ENCODE assay signal across 9 mouse cellular contexts in genomic region chr6:92784782-92785181, GRCm38 (mm10). TPM values are rescaled to one million over a fixed set of nuclear protein-coding genes. Genes with fewer than 3 reads are reported as not detected.
A peak's percentile ranks its signal among the peaks of the same experiment; 100 is the strongest.
DNase-seq lines count a peak whose midpoint lies in the region; ATAC-seq lines count a peak whose summit lies in the region.
"Had no signal": no experiment of that assay in that cellular context is flagged by ENCODE, and none has a peak within 500 bp of the region (broad histone marks: within the 10 kb centered on the region; RNA-seq: fewer than 3 reads in every experiment).

No protein-coding gene starts in this region.

- H3K9me3 ChIP-seq in forebrain, embryonic 16.5 days (ENCODE audit: control insufficient read depth, low read length) = no peaks in the 10 kb centered on the region

- no peak overlapping the region for H3K4me2 ChIP-seq in forebrain, embryonic 16.5 days (ENCODE audit: low read length)

- peak; percentile 22 for DNase-seq in cerebellum, adult 11 months
- DNase-seq in cerebellum, adult 11-12 months = no peak
- peak; percentile 28 to 40 for DNase-seq in urinary bladder, postnatal 36 days (ENCODE audit: low spot score in 2 of 2)
- no peak for DNase-seq in urinary bladder, adult 2 months (ENCODE audit: low spot score)
- peak; percentile 40 to 73 for DNase-seq in kidney, postnatal 36 days
- peak; percentile 71 for DNase-seq in lung, postnatal 14 days
- peak; percentile 33 for DNase-seq in right cerebral cortex, postnatal 25 days

- ATAC-seq in forebrain, embryonic 16.5 days = peak; percentile 53; the same call in 1 of the 2 replicates

- H3K36me3 ChIP-seq in forebrain, embryonic 16.5 days (ENCODE audit: control insufficient read depth, insufficient read depth) = no peaks in the 10 kb centered on the region

- WGBS in forebrain, embryonic 16.5 days = 9% methylated on average over 7 of the region's 7 CpGs

- peaks cover 7% of the 10 kb centered on the region for H3K4me1 ChIP-seq in forebrain, embryonic 16.5 days (replicated peaks; ENCODE audit: control insufficient read depth, insufficient read depth, low read length)

- peaks cover 7% of the 10 kb centered on the region for H3K27me3 ChIP-seq in forebrain, embryonic 16.5 days (replicated peaks; ENCODE audit: control insufficient read depth, insufficient read depth, low read length)
- H3K27me3 ChIP-seq: CH12.LX had no signal

- H3K27ac ChIP-seq in forebrain, embryonic 16.5 days (ENCODE audit: low read length) = no peak overlapping the region

- no peak overlapping the region for H3K4me3 ChIP-seq in forebrain, embryonic 16.5 days (replicated peaks; ENCODE audit: low read length)

- no peak overlapping the region for H3K9ac ChIP-seq in forebrain, embryonic 16.5 days (replicated peaks; ENCODE audit: low read depth, low read length)

RNA-seq across cellular contexts. Expression of gene A730049H05Rik, which starts 31.5 kb away (rescaled TPM):
- polyA plus RNA-seq in urinary bladder, adult 2 months (2012; rRNA removed) = not detected in 2 replicates
- polyA plus RNA-seq in forebrain, embryonic 16.5 days (2015; fragmentation: Nextera tagmentation; extraction: Ambion mirVana) = 0.19 TPM in 1 of 2 replicates, not detected in the other

Comparison
In these comparisons a context has a peak if more than half of its experiments do, and no peak if none do; other contexts are left out.
1. DNase-seq: peak in cerebellum, adult 11 months (single experiment), urinary bladder, postnatal 36 days (2 of 2), kidney, postnatal 36 days (2 of 2), lung, postnatal 14 days (single experiment) and right cerebral cortex, postnatal 25 days (single experiment); none in cerebellum, adult 11-12 months (single experiment) and urinary bladder, adult 2 months (single experiment).